Mouse (Mus musculus) kidney, adult 2 months (tissue): ENCODE results near the gene Gm42669.

Experiments
- CTCF ChIP-seq: fragments of 200-500 bp; conservative IDR thresholded peaks from 2 replicates; pipeline ENCODE4 v1.5.1; 2011; ENCODE audit warnings: low read depth, mild to moderate bottlenecking, control low read depth, low read length, moderate library complexity, mixed read lengths; ENCODE audit not compliant: insufficient read depth, insufficient read length
- POLR2A ChIP-seq: fragments of 200-500 bp; IDR thresholded peaks from one replicate; pipeline ENCODE4 v1.6.1; 2011; ENCODE audit warnings: low read depth, low read length, control low read depth

DNA sequence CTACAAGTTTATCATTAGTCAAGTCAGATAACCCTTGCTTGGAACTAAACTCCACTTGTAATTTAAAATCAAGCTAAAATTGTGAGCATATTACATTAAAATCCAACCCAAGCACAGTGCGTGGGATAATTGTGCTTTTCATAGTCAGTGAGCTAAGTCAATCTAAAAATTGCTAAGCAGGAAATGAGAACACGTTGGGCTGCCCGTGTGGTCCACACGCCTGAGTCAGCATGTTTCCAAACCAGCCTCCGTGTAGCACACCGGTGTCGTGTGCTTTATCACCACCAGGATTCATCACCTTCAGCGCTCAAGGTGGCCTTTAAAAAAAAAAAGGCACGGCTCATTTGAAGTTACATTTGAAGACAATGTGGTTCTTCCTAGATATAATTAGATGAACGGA lies 16.9 kb downstream of the Gm42669 start:
- TF ChIP-seq CTCF: no peak
- TF ChIP-seq POLR2A: no peak
